11 mouse cellular contexts compared by ENCODE assay signal in genomic region chr14:52021138-52021529, GRCm38 (mm10). TPM values are rescaled to one million over a fixed set of nuclear protein-coding genes. Genes with fewer than 3 reads are reported as not detected.
DNase-seq lines count a peak whose midpoint lies in the region; ATAC-seq and TF ChIP-seq lines count a peak whose summit lies in the region.
"Had no signal": no experiment of that assay in that cellular context is flagged by ENCODE, and none has a peak within 500 bp of the region (broad histone marks: within the 10 kb centered on the region; RNA-seq: fewer than 3 reads in every experiment).

No protein-coding gene starts in this region.

- H3K36me3 ChIP-seq in lung, postnatal 0 days (ENCODE audit: insufficient read depth, low read length) = no peaks in the 10 kb centered on the region
- no peaks in the 10 kb centered on the region for H3K36me3 ChIP-seq in limb, embryonic 15.5 days
- H3K36me3 ChIP-seq in stomach, embryonic 16.5 days (ENCODE audit: control insufficient read depth, insufficient read depth, low read length) = no peaks in the 10 kb centered on the region

- no peak overlapping the region for H3K9ac ChIP-seq in lung, postnatal 0 days (replicated peaks; ENCODE audit: low read depth)
- no peak overlapping the region for H3K9ac ChIP-seq in limb, embryonic 15.5 days
- no peak overlapping the region for H3K9ac ChIP-seq in stomach, embryonic 16.5 days (ENCODE audit: low read length)

- peak; percentile 19 to 21 for DNase-seq in cerebellum, adult 2 months
- DNase-seq in cerebellum, postnatal 25 days = no peak
- DNase-seq in lung, postnatal 0 days (ENCODE audit: low spot score) = no peak
- DNase-seq in lung, postnatal 10 days = no peak
- no peak for DNase-seq in retina, embryonic 14.5 days (ENCODE audit: low spot score)
- DNase-seq in gastrocnemius, postnatal 14 days = no peak

- H3K27ac ChIP-seq in cerebellum, adult 2 months (ENCODE audit: insufficient read depth, low read length) = peak overlapping the region; percentile 68; the same call in 1 of the 2 replicates
- peak overlapping the region; percentile 99 for H3K27ac ChIP-seq in lung, postnatal 0 days (ENCODE audit: low read length)
- H3K27ac ChIP-seq in limb, embryonic 15.5 days = peak overlapping the region; percentile 99
- H3K27ac ChIP-seq in stomach, embryonic 16.5 days (ENCODE audit: low read length) = peak overlapping the region; percentile 100

- no peaks in the 10 kb centered on the region for H3K27me3 ChIP-seq in cerebellum, adult 2 months (ENCODE audit: control insufficient read depth, insufficient read depth, low read length)
- H3K27me3 ChIP-seq in lung, postnatal 0 days (replicated peaks; ENCODE audit: insufficient read depth, low read length) = no peaks in the 10 kb centered on the region
- no peaks in the 10 kb centered on the region for H3K27me3 ChIP-seq in limb, embryonic 15.5 days
- no peaks in the 10 kb centered on the region for H3K27me3 ChIP-seq in stomach, embryonic 16.5 days (ENCODE audit: control insufficient read depth, insufficient read depth, low read length)

- TF ChIP-seq POLR2A in cerebellum, adult 2 months (IDR thresholded peaks at IDR 0.05; ENCODE audit: borderline replicate concordance, insufficient read depth, low read length) = no peak

- no peaks in the 10 kb centered on the region for H3K9me3 ChIP-seq in lung, postnatal 0 days (ENCODE audit: low read length)
- H3K9me3 ChIP-seq in limb, embryonic 15.5 days = no peaks in the 10 kb centered on the region
- no peaks in the 10 kb centered on the region for H3K9me3 ChIP-seq in stomach, embryonic 16.5 days (replicated peaks; ENCODE audit: control insufficient read depth, low read length)

- 58% methylated on average over 4 of the region's 4 CpGs for WGBS in cerebellum, adult 2 months
- 53% methylated on average over 4 of the region's 4 CpGs for WGBS in lung, postnatal 0 days
- WGBS in limb, embryonic 15.5 days = 63% methylated on average over 4 of the region's 4 CpGs
- WGBS in stomach, embryonic 16.5 days = 51% methylated on average over 4 of the region's 4 CpGs

- TF ChIP-seq CTCF in cerebellum, adult 2 months (IDR thresholded peaks at IDR 0.05; ENCODE audit: borderline replicate concordance, insufficient read depth, low read depth, low read length) = no peak
- TF ChIP-seq CTCF in lung, postnatal 0 days (IDR thresholded peaks at IDR 0.05) = no peak

- intact Hi-C loops in gastrocnemius, postnatal 14 days (cut with DNase I; ENCODE audit: low total_unique reads) = no loop called here

- no peak overlapping the region for H3K4me3 ChIP-seq in cerebellum, adult 2 months (replicated peaks; ENCODE audit: insufficient read depth, low read depth, low read length)
- H3K4me3 ChIP-seq in lung, postnatal 0 days (ENCODE audit: low read depth, low read length) = no peak overlapping the region
- peak overlapping the region; percentile 66 for H3K4me3 ChIP-seq in limb, embryonic 15.5 days
- peak overlapping the region; percentile 70 for H3K4me3 ChIP-seq in stomach, embryonic 16.5 days (replicated peaks; ENCODE audit: low read length)

- peaks cover 29% of the 10 kb centered on the region for H3K4me1 ChIP-seq in cerebellum, adult 2 months (ENCODE audit: control insufficient read depth, insufficient read depth, low read length)
- H3K4me1 ChIP-seq in lung, postnatal 0 days (ENCODE audit: insufficient read depth, low read depth, low read length) = no peaks in the 10 kb centered on the region; the same call in 1 of the 2 replicates
- H3K4me1 ChIP-seq in limb, embryonic 15.5 days = peaks cover 42% of the 10 kb centered on the region
- H3K4me1 ChIP-seq in stomach, embryonic 16.5 days (ENCODE audit: control insufficient read depth, insufficient read depth, low read length) = peaks cover 34% of the 10 kb centered on the region

- no peak for TF ChIP-seq EP300 in lung, postnatal 0 days (IDR thresholded peaks at IDR 0.05)

- ATAC-seq in lung, postnatal 0 days = no peak
- ATAC-seq in limb, embryonic 15.5 days (ENCODE audit: insufficient number of reproducible peaks, low FRiP score, low TSS enrichment, low read depth) = no peak
- no peak for ATAC-seq in stomach, embryonic 16.5 days (ENCODE audit: insufficient read depth, low FRiP score)

- H3K4me2 ChIP-seq in lung, postnatal 0 days (replicated peaks; ENCODE audit: low read depth, low read length) = peak overlapping the region; percentile 82; the same call in 1 of the 2 replicates
- H3K4me2 ChIP-seq in limb, embryonic 15.5 days = peak overlapping the region; percentile 55; the same call in 1 of the 2 replicates
- H3K4me2 ChIP-seq in stomach, embryonic 16.5 days (ENCODE audit: low read depth, low read length) = peak overlapping the region; percentile 77

RNA-seq across cellular contexts. Expression of gene Zfp219, which starts 0.6 kb away (rescaled TPM):
- 184 and 188 TPM in 2 replicates for polyA plus RNA-seq in cerebellum, adult 2 months (2012; rRNA removed)
- polyA plus RNA-seq in lung, postnatal 0 days (2015; fragmentation: Nextera tagmentation; extraction: Ambion mirVana) = 23.0 and 24.1 TPM in 2 replicates
- polyA plus RNA-seq in limb, embryonic 15.5 days (2015; fragmentation: Nextera tagmentation; extraction: Ambion mirVana) = 26.7 and 27.5 TPM in 2 replicates
- 23.1 and 24.4 TPM in 2 replicates for polyA plus RNA-seq in stomach, embryonic 16.5 days (2015; fragmentation: Nextera tagmentation; extraction: Ambion mirVana)
- total RNA-seq in gastrocnemius, postnatal 14 days (2021) = 10 to 100 TPM; 13.3 to 13.4 TPM

RNA-seq across cellular contexts. Expression of gene Tmem253, which starts 5.7 kb away (rescaled TPM):
- 2.0 and 2.4 TPM in 2 replicates for polyA plus RNA-seq in cerebellum, adult 2 months (2012; rRNA removed)
- polyA plus RNA-seq in lung, postnatal 0 days (2015; fragmentation: Nextera tagmentation; extraction: Ambion mirVana) = 0.66 and 0.96 TPM in 2 replicates
- polyA plus RNA-seq in limb, embryonic 15.5 days (2015; fragmentation: Nextera tagmentation; extraction: Ambion mirVana) = 0.29 and 0.37 TPM in 2 replicates
- polyA plus RNA-seq in stomach, embryonic 16.5 days (2015; fragmentation: Nextera tagmentation; extraction: Ambion mirVana) = 8.0 and 12.8 TPM in 2 replicates
- total RNA-seq in gastrocnemius, postnatal 14 days (2021) = under 1 TPM; 0.55 to 0.62 TPM
- total RNA-seq: granulocyte monocyte progenitor cell, adult 5-6 weeks; neutrophil, adult 5-6 weeks had no signal

RNA-seq across cellular contexts. Expression of gene Olfr221, which starts 21.1 kb away (rescaled TPM):
- 0.03 and 0.10 TPM in 2 replicates for polyA plus RNA-seq in cerebellum, adult 2 months (2012; rRNA removed)
- 0.08 TPM in 1 of 2 replicates, not detected in the other for polyA plus RNA-seq in lung, postnatal 0 days (2015; fragmentation: Nextera tagmentation; extraction: Ambion mirVana)
- not detected in 2 replicates for polyA plus RNA-seq in limb, embryonic 15.5 days (2015; fragmentation: Nextera tagmentation; extraction: Ambion mirVana)
- not detected in 2 replicates for polyA plus RNA-seq in stomach, embryonic 16.5 days (2015; fragmentation: Nextera tagmentation; extraction: Ambion mirVana)
- not detected for total RNA-seq in gastrocnemius, postnatal 14 days (2021)
- total RNA-seq: granulocyte monocyte progenitor cell, adult 5-6 weeks; neutrophil, adult 5-6 weeks had no signal
- polyA plus RNA-seq: brain, embryonic 14.5 days had no signal

RNA-seq across cellular contexts. Expression of gene Arhgef40, which starts 36.6 kb away (rescaled TPM):
- 44.1 and 48.0 TPM in 2 replicates for polyA plus RNA-seq in cerebellum, adult 2 months (2012; rRNA removed)
- polyA plus RNA-seq in lung, postnatal 0 days (2015; fragmentation: Nextera tagmentation; extraction: Ambion mirVana) = 46.3 and 56.6 TPM in 2 replicates
- 126 and 149 TPM in 2 replicates for polyA plus RNA-seq in limb, embryonic 15.5 days (2015; fragmentation: Nextera tagmentation; extraction: Ambion mirVana)
- polyA plus RNA-seq in stomach, embryonic 16.5 days (2015; fragmentation: Nextera tagmentation; extraction: Ambion mirVana) = 81.9 and 92.6 TPM in 2 replicates
- total RNA-seq in gastrocnemius, postnatal 14 days (2021) = 10 to 100 TPM; 24.2 to 32.0 TPM

Comparison
In these comparisons a context has a peak if more than half of its experiments do, and no peak if none do; other contexts are left out.
1. DNase-seq: peak in cerebellum, adult 2 months (2 of 2); none in cerebellum, postnatal 25 days (0 of 2), lung, postnatal 0 days (single experiment), lung, postnatal 10 days (single experiment), retina, embryonic 14.5 days (single experiment) and gastrocnemius, postnatal 14 days (single experiment).
2. H3K4me3 ChIP-seq: peak in limb, embryonic 15.5 days (single experiment) and stomach, embryonic 16.5 days (single experiment); none in cerebellum, adult 2 months (single experiment) and lung, postnatal 0 days (single experiment).
3. Peak in every context shown above with its lines, with median percentiles within 50 percentile points of each other: H3K27ac ChIP-seq and H3K4me2 ChIP-seq.